Mouse (Mus musculus): ENCODE data around the gene Tmigd3. TPM values are rescaled to one million over a fixed set of nuclear protein-coding genes. Genes with fewer than 3 reads are reported as not detected.

Gene Tmigd3
- total and polyA plus RNA-seq, 3 experiments, result 0.25 TPM; not detected in 2

DNA sequence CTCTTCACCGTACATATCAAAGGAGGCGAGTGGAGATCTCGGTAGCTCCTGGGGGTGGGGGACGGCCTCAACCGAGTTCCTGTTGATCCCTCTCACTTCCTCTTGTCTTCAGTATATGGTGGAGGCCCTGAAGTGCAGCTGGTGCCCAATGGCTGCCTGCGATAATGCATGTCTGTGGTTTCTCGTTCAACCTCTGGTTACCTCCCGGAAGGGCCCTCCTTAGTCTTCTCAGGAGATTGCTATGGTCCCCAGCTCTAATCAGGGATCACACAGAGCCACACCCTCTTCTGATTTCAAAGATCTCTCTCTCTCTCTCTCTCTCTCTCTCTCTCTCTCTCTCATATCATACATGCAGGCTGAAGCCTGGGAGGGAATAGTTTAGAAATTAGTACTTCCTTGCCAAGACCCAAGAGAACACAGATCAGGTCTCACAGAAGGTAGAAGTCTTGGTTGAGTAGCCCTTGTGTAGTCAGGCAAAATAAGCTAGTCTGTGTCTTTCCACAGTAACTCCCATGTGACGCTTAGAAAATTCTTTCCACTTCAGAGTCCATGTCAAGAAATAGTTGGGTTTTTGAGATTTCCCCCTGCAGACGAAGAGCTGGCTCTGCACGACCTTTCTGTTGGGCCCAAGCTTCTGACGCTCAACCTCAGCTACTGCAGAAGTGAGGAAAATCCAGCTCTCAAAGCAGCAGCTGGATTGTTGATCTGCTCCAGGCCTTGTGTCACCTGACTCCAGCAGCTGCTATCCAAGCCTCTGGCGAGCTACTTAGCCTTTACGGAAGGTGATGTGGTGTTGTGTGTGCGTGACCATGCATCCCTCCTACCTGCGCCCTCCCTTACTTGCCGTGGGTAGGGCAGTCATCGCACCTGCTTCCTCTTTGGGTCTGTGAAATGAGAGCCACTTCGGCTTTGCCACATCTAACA is 22.1 kb downstream of the Tmigd3 start (continued):
- TF ChIP-seq POLR2AphosphoS2 (IDR thresholded peaks at IDR 0.05; ENCODE audit: low read depth, low read length), result 0 out of 2 replicates have a peak, but pooled peaks have one; percentile 13

DNA sequence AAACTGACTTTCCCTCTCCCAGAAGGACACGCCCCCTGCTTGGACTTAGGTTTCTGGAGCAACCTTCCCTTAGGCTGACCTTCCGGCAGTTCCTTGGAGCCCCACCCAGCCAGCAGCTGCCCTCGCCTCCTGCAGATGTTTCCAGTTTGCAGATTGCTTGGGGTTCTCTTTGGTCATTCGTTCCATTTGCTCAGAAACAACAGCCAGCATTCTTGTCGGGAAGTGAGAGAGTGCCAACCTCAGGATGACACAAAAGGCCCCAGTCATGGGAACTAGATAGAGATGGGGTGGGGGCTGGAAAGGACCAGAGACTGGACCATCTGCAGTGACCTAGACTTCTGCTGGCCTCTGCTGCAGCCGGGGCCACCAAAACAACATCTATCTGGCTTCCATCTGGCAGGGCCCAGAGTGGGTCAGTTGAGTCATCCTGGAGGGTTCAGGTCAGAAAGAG is 23.3 kb downstream of the Tmigd3 start:
- Histone ChIP-seq H3K27ac (ENCODE audit: insufficient read depth, low read depth) (peak overlapping the region; percentile 97), H3K27me3 (replicated peaks) (no peaks in the 10 kb centered on the region), H3K36me3 (replicated peaks in 1 of 2; ENCODE audit: control insufficient read depth in 1 of 2, insufficient read depth in 1 of 2, low read length in 1 of 2) (no peaks in the 10 kb centered on the region), H3K4me1 (ENCODE audit: control insufficient read depth in 1 of 2, insufficient read depth in 2 of 2) (peaks cover 8 to 46% of the 10 kb centered on the region in 2 experiments), H3K9me3 (replicated peaks; ENCODE audit: low read length) (peaks cover 3% of the 10 kb centered on the region), H3K79me2 (replicated peaks; ENCODE audit: control insufficient read depth, extremely low read depth, insufficient read depth, poor library complexity, severe bottlenecking) (no peaks in the 10 kb centered on the region), H3K9ac (ENCODE audit: insufficient read depth, low read depth) (peak overlapping the region; percentile 93), H3K4me2 (ENCODE audit: insufficient read depth, low read depth, poor library complexity, severe bottlenecking) (peak overlapping the region; percentile 48), H3K4me3 (replicated peaks in 1 of 3; ENCODE audit: low read depth in 2 of 3, low read length in 2 of 3, poor library complexity in 1 of 3) (peak overlapping the region; percentile 12 to 67 (median 53))
- DNase-seq (ENCODE audit: extremely low read depth), result peak; percentile 67
- dilution Hi-C loops (cut with MboI; ENCODE audit: extremely low pct_ligation_motif_present, extremely low pct_unique_long_range_greater_than_20kb, low sequenced_read_pairs), result no loop called here
- in situ Hi-C loops (cut with MboI; ENCODE audit: low pct_ligation_motif_present, low pct_unique_long_range_greater_than_20kb, low sequenced_read_pairs), result loop anchor here (5.0 kb wide), 1 partner anchor 72 kb away; no protein-coding TSS in a partner anchor
- TF ChIP-seq NRF1 (IDR thresholded peaks at IDR 0.05; ENCODE audit: low read depth, low read length) (no peak), ZMIZ1 (IDR thresholded peaks at IDR 0.05; ENCODE audit: low read depth, low read length) (0 out of 2 replicates have a peak, but pooled peaks have one; percentile 41), HCFC1 (IDR thresholded peaks at IDR 0.05; ENCODE audit: low read depth, low read length) (no peak), ELF1 (IDR thresholded peaks at IDR 0.05; ENCODE audit: low read depth, low read length) (peak; percentile 38; the same call in 1 of the 2 replicates), USF2 (conservative IDR thresholded peaks at IDR 0.05; ENCODE audit: low read depth, low read length) (no peak), BHLHE40 (IDR thresholded peaks at IDR 0.05; ENCODE audit: low read depth, low read length) (peak; percentile 52; the same call in 1 of the 2 replicates), CHD2 (IDR thresholded peaks at IDR 0.05; ENCODE audit: low read length) (peak; percentile 74), MEF2A (IDR thresholded peaks at IDR 0.05; ENCODE audit: borderline replicate concordance, low read depth, low read length) (peak; percentile 70; the same call in 1 of the 2 replicates), SMC3 (IDR thresholded peaks at IDR 0.05; ENCODE audit: low read depth, low read length) (no peak), E2F4 (IDR thresholded peaks at IDR 0.05; ENCODE audit: insufficient replicate concordance, low read depth, low read length) (no peak), EP300 (IDR thresholded peaks at IDR 0.05; ENCODE audit: low read length) (peak; percentile 81), MXI1 (IDR thresholded peaks at IDR 0.05; ENCODE audit: low read depth, low read length) (peak; percentile 59; the same call in 1 of the 2 replicates), PAX5 (IDR thresholded peaks at IDR 0.05; ENCODE audit: low read length) (no peak), GABPA (IDR thresholded peaks at IDR 0.05; ENCODE audit: insufficient replicate concordance, low read depth, low read length) (no peak), SIN3A (IDR thresholded peaks at IDR 0.05; ENCODE audit: low read length) (peak; percentile 79), CHD1 (IDR thresholded peaks at IDR 0.05; ENCODE audit: low read depth, low read length) (no peak), JUN (IDR thresholded peaks at IDR 0.05; ENCODE audit: insufficient read depth, low read depth, low read length) (peak; percentile 77), ZC3H11A (IDR thresholded peaks at IDR 0.05; ENCODE audit: low read depth, low read length) (no peak), CTCF (conservative IDR thresholded peaks at IDR 0.05 in 1 of 2, IDR thresholded peaks at IDR 0.05 in 1 of 2; ENCODE audit: low read depth in 2 of 2, low read length in 2 of 2) (no peak), NELFE (IDR thresholded peaks at IDR 0.05; ENCODE audit: low read depth, low read length) (no peak), ZNF384 (IDR thresholded peaks at IDR 0.05; ENCODE audit: low read depth, low read length) (no peak), MAFK (IDR thresholded peaks at IDR 0.05; ENCODE audit: insufficient replicate concordance, low read length) (0 out of 2 replicates have a peak, but pooled peaks have one; percentile 23), USF1 (IDR thresholded peaks at IDR 0.05; ENCODE audit: low read depth, low read length) (no peak), ZKSCAN1 (IDR thresholded peaks at IDR 0.05; ENCODE audit: borderline replicate concordance, low read depth, low read length) (no peak), MAZ (IDR thresholded peaks at IDR 0.05; ENCODE audit: low read depth, low read length) (peak; percentile 65), RAD21 (IDR thresholded peaks at IDR 0.05; ENCODE audit: low read depth, low read length) (no peak; the same call in none of the 2 replicates), UBTF (IDR thresholded peaks at IDR 0.05; ENCODE audit: low read depth, low read length) (no peak), POLR2AphosphoS2 (IDR thresholded peaks at IDR 0.05; ENCODE audit: low read depth, low read length) (no peak), POLR2A (IDR thresholded peaks at IDR 0.05; ENCODE audit: low read depth, low read length) (no peak), TBP (conservative IDR thresholded peaks at IDR 0.05; ENCODE audit: low read depth, low read length) (no peak), JUND (conservative IDR thresholded peaks at IDR 0.05; ENCODE audit: low read depth, low read length) (0 out of 2 replicates have a peak, but pooled peaks have one; percentile 53), MAX (IDR thresholded peaks at IDR 0.05; ENCODE audit: low read length) (peak; percentile 46; the same call in 1 of the 2 replicates), ETS1 (conservative IDR thresholded peaks at IDR 0.05; ENCODE audit: low read depth, low read length) (peak; percentile 94), RCOR1 (conservative IDR thresholded peaks at IDR 0.05; ENCODE audit: low read depth, low read length) (no peak), MYC (IDR thresholded peaks at IDR 0.05; ENCODE audit: low read depth, low read length) (no peak)

Data from CH12.LX (cell line).